Mouse (Mus musculus) stomach, postnatal 0 days (tissue): ENCODE measurements around the gene Stoml1. TPM values are rescaled to one million over a fixed set of nuclear protein-coding genes. Genes with fewer than 3 reads are reported as not detected.

ENCODE experiments used
- ATAC-seq: fragments of 200-750 bp; cut with Nextera tagmentation; 2 replicates; pipeline ENCODE4 v1.8.0; 2017; ENCODE audit not compliant: low FRiP score, low TSS enrichment
- DNase-seq: peaks from one replicate; pipeline ENCODE4 v3.0.0-alpha.2; 2016; ENCODE audit warnings: low spot score
- H3K27ac ChIP-seq: fragments of 300-500 bp; sonication (generic); replicated peaks from 2 replicates; pipeline ENCODE4 v1.5.1; 2014; ENCODE audit warnings: mild to moderate bottlenecking, control low read depth
- H3K27me3 ChIP-seq: fragments of 300-500 bp; sonication (generic); 2 replicates; pipeline ENCODE4 v1.6.1; 2014; ENCODE audit warnings: low read length; ENCODE audit not compliant: control insufficient read depth, insufficient read depth
- H3K36me3 ChIP-seq: fragments of 300-500 bp; sonication (generic); 2 replicates; pipeline ENCODE4 v1.6.1; 2014; ENCODE audit warnings: low read length, mixed read lengths; ENCODE audit not compliant: control insufficient read depth, insufficient read depth
- H3K4me1 ChIP-seq: fragments of 300-500 bp; sonication (generic); replicated peaks from 2 replicates; pipeline ENCODE4 v1.6.1; 2014; ENCODE audit warnings: antibody characterized with exemption; ENCODE audit not compliant: control insufficient read depth, insufficient read depth
- H3K4me2 ChIP-seq: fragments of 300-500 bp; sonication (generic); replicated peaks from 2 replicates; pipeline ENCODE4 v1.6.1; 2014; ENCODE audit warnings: low read depth, mild to moderate bottlenecking, control low read depth, moderate library complexity
- H3K4me3 ChIP-seq: fragments of 300-500 bp; sonication (generic); 2 replicates; pipeline ENCODE4 v1.5.1; 2014; ENCODE audit warnings: low read depth, low read length, control low read depth
- H3K9ac ChIP-seq: fragments of 300-500 bp; sonication (generic); 2 replicates; pipeline ENCODE4 v1.6.1; 2014; ENCODE audit warnings: mild to moderate bottlenecking, low read length, control low read depth, mixed read lengths
- H3K9me3 ChIP-seq: fragments of 300-500 bp; sonication (generic); 2 replicates; pipeline ENCODE4 v1.6.1; 2016; ENCODE audit warnings: low read length; ENCODE audit not compliant: control insufficient read depth
- CTCF ChIP-seq: IDR thresholded peaks from 2 replicates; pipeline ENCODE4 v1.5.1; 2016; ENCODE audit warnings: antibody characterized with exemption, low read depth, mild to moderate bottlenecking, moderate library complexity
- EP300 ChIP-seq: optimal IDR thresholded peaks from 2 replicates; pipeline ENCODE3; 2016; ENCODE audit warnings: antibody characterized with exemption
- WGBS: fragments of 180-500 bp; shearing (Covaris S2); extraction: QIAGEN DNeasy Blood & Tissue Kit; methylation state at CpG from one replicate; pipeline ENCODE4 v1.1.7; 2014; 5-methylcytosine and 5-hydroxymethylcytosine counted together
- polyA plus RNA-seq: library from polyadenylated mRNA; unstranded; fragments of >200 nt; fragmentation: Nextera tagmentation; extraction: Ambion mirVana; gene quantifications from 2 replicates; pipeline ENCODE4 v1.2.1, GENCODE M21; 2015

Gene Stoml1
- polyA plus RNA-seq, 1 experiment from 2014 or later, result 20.4 TPM

DNA sequence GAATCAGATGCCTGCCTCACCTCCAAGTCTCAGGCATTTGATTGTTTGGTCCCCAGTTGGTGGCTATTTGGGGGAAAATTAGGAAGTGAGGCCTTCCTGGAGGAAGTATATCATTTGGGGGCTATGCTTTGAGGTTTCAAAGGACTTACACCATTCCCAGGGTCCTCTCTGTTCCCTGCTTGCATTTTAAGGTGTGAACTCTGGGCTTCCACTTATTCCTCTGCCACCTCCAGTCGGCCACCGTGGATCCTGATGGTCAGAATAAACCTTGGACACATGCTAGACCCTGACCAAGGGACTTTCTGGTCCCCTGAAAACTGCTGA lies 42.7 kb upstream of the Stoml1 start:
- H3K4me1 ChIP-seq, result no peaks in the 10 kb centered on the region
- no peaks in the 10 kb centered on the region for H3K9me3 ChIP-seq
- ATAC-seq (no peak), DNase-seq (no peak)
- no peak overlapping the region for H3K9ac ChIP-seq
- no peak overlapping the region for H3K4me3 ChIP-seq
- H3K27ac ChIP-seq, result no peak overlapping the region
- 54% methylated on average over 2 of the region's 2 CpGs for WGBS
- H3K36me3 ChIP-seq, result no peaks in the 10 kb centered on the region
- H3K4me2 ChIP-seq, result no peak overlapping the region
- TF ChIP-seq CTCF (no peak), EP300 (no peak)
- no peaks in the 10 kb centered on the region for H3K27me3 ChIP-seq

DNA sequence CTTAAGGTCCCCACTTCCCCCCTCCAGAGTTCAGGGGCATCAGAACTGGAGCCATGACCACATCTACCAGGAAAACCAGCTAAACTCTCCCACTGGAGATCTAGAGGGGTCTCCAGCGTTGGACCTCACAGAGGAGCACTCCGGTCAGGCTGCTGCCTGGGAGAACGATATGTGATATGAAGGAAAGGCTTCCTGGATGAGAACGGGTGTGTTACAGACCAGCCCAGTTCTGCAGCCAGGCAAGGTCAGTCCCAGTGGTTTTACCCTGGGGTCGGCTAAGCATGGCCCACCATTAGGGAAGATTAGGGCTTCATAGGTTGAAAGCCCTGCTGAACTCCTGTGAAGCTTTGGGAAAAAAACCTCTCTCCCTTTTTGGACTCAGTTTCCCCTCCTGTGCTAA lies 39.6 kb upstream of the Stoml1 start:
- Histone ChIP-seq H3K4me2 (no peak overlapping the region), H3K9ac (no peak overlapping the region), H3K36me3 (no peaks in the 10 kb centered on the region), H3K4me1 (no peaks in the 10 kb centered on the region), H3K9me3 (no peaks in the 10 kb centered on the region), H3K27ac (no peak overlapping the region), H3K27me3 (no peaks in the 10 kb centered on the region), H3K4me3 (no peak overlapping the region)
- no peak for TF ChIP-seq EP300
- TF ChIP-seq CTCF, result no peak
- no peak for DNase-seq
- WGBS, result 61% methylated on average over 5 of the region's 5 CpGs
- ATAC-seq, result no peak

DNA sequence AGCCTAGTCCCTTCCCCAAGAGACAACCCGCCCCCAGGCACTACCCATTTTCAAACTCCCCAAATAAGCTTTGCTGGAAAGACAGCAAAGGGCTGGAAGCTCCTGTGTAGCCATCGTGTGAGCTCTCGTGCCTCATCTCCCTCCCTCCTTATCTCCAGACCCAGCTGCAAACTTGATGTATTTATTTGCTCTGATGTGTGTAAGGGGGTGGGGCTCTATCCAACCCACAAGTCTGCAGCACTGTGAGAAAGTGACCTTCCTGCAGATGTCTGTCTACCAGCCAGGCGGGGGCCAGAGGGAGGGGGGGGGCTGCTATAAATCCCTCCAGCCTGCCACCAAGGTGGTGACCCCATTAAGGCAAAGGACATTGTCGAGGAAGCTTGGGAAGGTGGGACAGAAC lies 39.1 kb upstream of the Stoml1 start:
- ATAC-seq (no peak; the same call in 1 of the 2 replicates), DNase-seq (no peak)
- H3K4me1 ChIP-seq, result no peaks in the 10 kb centered on the region
- WGBS, result 17% methylated on average over 5 of the region's 5 CpGs
- no peak for TF ChIP-seq EP300
- TF ChIP-seq CTCF, result no peak
- no peak overlapping the region for H3K9ac ChIP-seq
- no peak overlapping the region for H3K4me2 ChIP-seq
- H3K36me3 ChIP-seq, result no peaks in the 10 kb centered on the region
- no peak overlapping the region for H3K27ac ChIP-seq
- no peak overlapping the region for H3K4me3 ChIP-seq
- H3K9me3 ChIP-seq, result no peaks in the 10 kb centered on the region
- H3K27me3 ChIP-seq, result no peaks in the 10 kb centered on the region

DNA sequence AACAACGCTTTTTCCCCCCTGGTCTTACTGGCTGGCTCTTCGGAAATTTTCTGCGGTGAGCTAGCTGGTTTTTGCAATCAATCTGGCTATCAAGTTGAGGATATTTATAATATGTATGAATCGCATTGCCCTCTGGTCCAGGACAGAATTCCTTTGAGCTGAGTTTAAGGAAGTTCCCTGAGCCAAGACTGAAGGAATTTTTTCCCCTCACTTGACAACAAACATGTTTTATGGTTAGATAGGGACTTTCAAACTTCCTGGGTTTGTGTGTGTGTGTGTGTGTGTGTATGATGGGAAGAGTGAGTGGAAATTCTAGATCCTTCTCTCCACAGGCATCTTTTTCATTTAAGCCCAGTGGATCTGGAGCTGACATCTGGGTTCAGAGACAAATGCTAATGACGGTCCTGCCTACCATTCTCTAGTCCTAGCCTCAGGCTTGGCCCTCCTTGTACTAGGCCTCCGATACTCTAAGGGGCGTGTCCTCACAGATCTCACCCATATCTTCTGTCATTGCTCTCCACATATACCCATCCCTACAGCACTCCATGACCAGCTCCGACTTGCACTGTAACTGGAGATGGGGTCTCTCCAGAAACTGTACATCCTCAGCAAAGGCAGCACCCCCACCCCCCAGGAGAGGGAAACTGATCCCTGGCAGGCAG lies 38.3 kb upstream of the Stoml1 start:
- ATAC-seq, result no peak
- H3K9me3 ChIP-seq, result no peaks in the 10 kb centered on the region
- WGBS, result 36% methylated on average over 8 of the region's 8 CpGs
- TF ChIP-seq CTCF (no peak), EP300 (no peak)
- no peak overlapping the region for H3K27ac ChIP-seq
- no peaks in the 10 kb centered on the region for H3K4me1 ChIP-seq
- H3K36me3 ChIP-seq, result peaks cover 2% of the 10 kb centered on the region; the same call in 1 of the 2 replicates
- H3K4me2 ChIP-seq, result no peak overlapping the region
- H3K27me3 ChIP-seq, result no peaks in the 10 kb centered on the region
- H3K4me3 ChIP-seq, result no peak overlapping the region
- no peak overlapping the region for H3K9ac ChIP-seq
- DNase-seq, result no peak

DNA sequence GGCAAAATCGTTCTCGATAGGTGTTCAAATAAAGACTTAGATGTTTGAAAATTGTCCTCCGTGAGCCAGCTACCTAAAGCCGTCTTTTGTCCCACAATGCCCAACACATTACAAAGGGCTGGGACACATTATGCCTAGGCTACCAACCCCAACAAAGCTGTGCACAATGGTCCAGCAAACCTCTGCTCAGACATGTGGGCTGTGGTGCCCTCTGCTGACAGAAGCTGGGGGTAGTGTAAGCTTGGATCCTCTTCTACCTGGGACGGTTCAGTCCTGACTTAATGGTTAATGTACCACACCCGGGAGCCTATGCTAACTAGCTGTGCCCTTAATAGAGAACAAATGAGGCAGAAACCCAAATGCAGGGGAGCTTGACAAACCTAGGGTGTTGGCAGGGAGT lies 36.6 kb upstream of the Stoml1 start:
- ATAC-seq (no peak), DNase-seq (peak; percentile 41)
- H3K9ac ChIP-seq, result no peak overlapping the region
- H3K4me3 ChIP-seq, result no peak overlapping the region
- no peak overlapping the region for H3K27ac ChIP-seq
- no peaks in the 10 kb centered on the region for H3K27me3 ChIP-seq
- no peak overlapping the region for H3K4me2 ChIP-seq
- peaks cover 7% of the 10 kb centered on the region; the same call in 1 of the 2 replicates for H3K36me3 ChIP-seq
- TF ChIP-seq CTCF, result peak; percentile 76
- no peak for TF ChIP-seq EP300
- no peaks in the 10 kb centered on the region for H3K9me3 ChIP-seq
- H3K4me1 ChIP-seq, result no peaks in the 10 kb centered on the region
- WGBS, result 53% methylated on average over 6 of the region's 6 CpGs

DNA sequence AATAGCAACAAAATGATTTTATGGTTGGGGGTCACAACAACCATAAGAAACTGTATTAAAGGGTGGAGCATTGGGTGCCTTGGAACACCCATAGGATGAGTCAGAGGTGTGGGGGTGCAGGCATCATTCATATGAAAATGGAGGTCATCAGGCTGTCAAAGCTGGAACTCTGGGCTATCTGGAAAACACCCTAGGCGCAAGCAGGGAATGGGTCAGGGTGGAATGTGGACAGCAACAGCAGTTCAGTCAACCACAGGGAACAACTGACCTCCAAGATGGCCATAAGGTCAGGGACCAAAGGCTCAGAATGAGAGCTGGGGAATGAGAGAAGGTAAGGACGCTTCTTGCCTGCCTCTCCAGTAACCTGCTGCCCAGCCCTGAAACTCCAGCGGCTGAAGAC lies 34.4 kb upstream of the Stoml1 start:
- H3K9me3 ChIP-seq, result no peaks in the 10 kb centered on the region
- H3K27ac ChIP-seq, result no peak overlapping the region
- no peak for ATAC-seq

More for the DNA sequence above, 34.4 kb upstream of the Stoml1 start:
- TF ChIP-seq EP300, result no peak
- no peak for TF ChIP-seq CTCF
- no peak overlapping the region for H3K4me3 ChIP-seq
- WGBS, result 92% methylated on average over 3 of the region's 3 CpGs
- no peak overlapping the region for H3K9ac ChIP-seq
- H3K4me1 ChIP-seq, result no peaks in the 10 kb centered on the region
- H3K4me2 ChIP-seq, result no peak overlapping the region
- DNase-seq, result no peak
- no peaks in the 10 kb centered on the region for H3K27me3 ChIP-seq
- H3K36me3 ChIP-seq, result peaks cover 11% of the 10 kb centered on the region; the same call in 1 of the 2 replicates
